Mouse (Mus musculus) forebrain, embryonic 11.5 days (tissue): Measurements from ENCODE around the gene Nat8f3. TPM values are rescaled to one million over a fixed set of nuclear protein-coding genes. Genes with fewer than 3 reads are reported as not detected.
"Not testable (repeated sequence)": the region's sequence is repeated elsewhere in the genome, so short reads cannot be mapped to it uniquely, and the experiment has no call there.

Source experiments
- ATAC-seq: fragments of 200-750 bp; cut with Nextera tagmentation; replicated peaks from 2 replicates; pipeline ENCODE4 v1.8.0; 2017; ENCODE audit warnings: moderate TSS enrichment; ENCODE audit not compliant: low FRiP score
- DNase-seq: peaks from one replicate; pipeline ENCODE4 v3.0.0-alpha.2; 2017; ENCODE audit warnings: low spot score
- H3K27ac ChIP-seq: fragments of 300-500 bp; sonication (generic); 2 replicates; pipeline ENCODE4 v1.5.1; 2014; ENCODE audit warnings: low read depth, low read length
- H3K27me3 ChIP-seq: fragments of 300-500 bp; sonication (generic); 2 replicates; pipeline ENCODE4 v1.6.1; 2014; ENCODE audit warnings: mild to moderate bottlenecking, low read length, mixed read lengths; ENCODE audit not compliant: control insufficient read depth, insufficient read depth
- H3K36me3 ChIP-seq: fragments of 300-500 bp; sonication (generic); 2 replicates; pipeline ENCODE4 v1.6.1; 2014; ENCODE audit warnings: mild to moderate bottlenecking, low read length, moderate library complexity, mixed read lengths; ENCODE audit not compliant: control insufficient read depth, insufficient read depth
- H3K4me1 ChIP-seq: fragments of 300-500 bp; sonication (generic); replicated peaks from 2 replicates; pipeline ENCODE4 v1.6.1; 2014; ENCODE audit warnings: low read length, mixed read lengths; ENCODE audit not compliant: control insufficient read depth, insufficient read depth
- H3K4me2 ChIP-seq: fragments of 300-500 bp; sonication (generic); 2 replicates; pipeline ENCODE4 v1.6.1; 2014; ENCODE audit warnings: low read depth, mild to moderate bottlenecking, low read length, moderate library complexity, mixed read lengths; ENCODE audit not compliant: severe bottlenecking
- H3K4me3 ChIP-seq: fragments of 300-500 bp; sonication (generic); 2 replicates; pipeline ENCODE4 v1.5.1; 2014; ENCODE audit warnings: low read depth, low read length
- H3K9ac ChIP-seq: fragments of 300-500 bp; sonication (generic); 2 replicates; pipeline ENCODE4 v1.6.1; 2014; ENCODE audit warnings: low read length
- H3K9me3 ChIP-seq: fragments of 300-500 bp; sonication (generic); 2 replicates; pipeline ENCODE4 v1.6.1; 2016; ENCODE audit warnings: low read length, mixed read lengths; ENCODE audit not compliant: control insufficient read depth
- WGBS: fragments of 180-500 bp; shearing (Covaris S2); extraction: QIAGEN DNeasy Blood & Tissue Kit; methylation state at CpG from one replicate; pipeline ENCODE4 v1.1.7; 2014; 5-methylcytosine and 5-hydroxymethylcytosine counted together
- microRNA-seq: library from miRNA; unstranded; fragments of <30 nt; microRNA quantifications from one replicate; pipeline ENCODE4, GENCODE M21; 2016; ENCODE audit not compliant: insufficient number of aligned reads
- polyA plus RNA-seq: library from polyadenylated mRNA; unstranded; fragments of >200 nt; fragmentation: Nextera tagmentation; extraction: Ambion mirVana; gene quantifications from 2 replicates; pipeline ENCODE4 v1.2.1, GENCODE M21; 2014

The Nat8f3 gene
- polyA plus RNA-seq, 1 experiment from 2014 or later: 0.57 TPM

DNA sequence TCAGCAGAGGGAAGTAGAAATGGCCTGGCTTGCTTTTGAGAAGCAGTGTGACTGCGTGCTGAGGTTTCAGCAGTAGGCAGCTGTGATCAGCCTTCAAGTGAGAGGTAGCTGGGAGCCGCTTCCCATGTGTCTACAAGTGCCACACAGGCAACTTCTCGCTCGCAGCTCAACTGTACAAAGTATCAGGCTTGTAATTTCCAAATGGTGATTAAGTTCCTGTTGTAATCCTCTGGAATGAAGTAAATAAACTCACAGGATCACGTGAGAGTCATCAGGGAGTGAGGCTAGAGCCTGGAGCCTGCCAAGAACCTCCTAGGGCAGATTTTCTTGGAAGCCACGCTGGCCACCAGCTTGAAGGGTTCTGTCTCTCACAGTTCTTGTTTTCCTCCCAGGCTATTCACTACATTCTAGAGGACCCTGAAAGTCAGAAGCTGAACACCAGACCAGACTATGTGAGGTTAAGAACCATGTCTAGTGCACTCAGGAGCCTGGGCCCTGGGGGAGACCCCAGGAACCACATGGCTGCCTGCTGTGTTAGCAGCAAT, 9.8 kb downstream of the Nat8f3 start:
- H3K4me3 ChIP-seq, H3K27ac ChIP-seq, H3K4me1 ChIP-seq, H3K27me3 ChIP-seq, DNase-seq, ATAC-seq, H3K36me3 ChIP-seq, H3K9ac ChIP-seq, H3K4me2 ChIP-seq, H3K9me3 ChIP-seq: not testable (repeated sequence)
- 64% methylated on average over 3 of the region's 6 CpGs for WGBS

DNA sequence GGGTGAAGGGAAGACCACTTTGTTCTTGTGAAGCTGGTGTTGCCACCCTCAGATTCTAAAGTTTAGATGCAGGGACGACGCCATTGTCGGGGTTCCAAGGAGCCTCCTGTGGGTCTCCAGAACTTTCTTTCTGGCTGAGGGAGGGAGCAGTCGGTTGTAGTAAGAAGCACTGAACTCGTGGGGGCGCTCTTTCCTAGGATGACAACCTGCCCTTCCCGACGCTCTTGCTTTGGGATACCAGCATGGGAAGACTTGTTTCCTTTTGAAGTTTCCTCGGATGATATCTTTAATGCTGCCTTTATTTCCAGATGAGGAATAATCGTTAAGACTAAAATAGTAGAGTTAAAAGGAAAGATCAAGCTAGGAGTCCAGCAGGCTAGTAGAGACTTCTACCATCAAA, 52.4 kb downstream of the Nat8f3 start, which contains the start of gene Nat8f7:
Gene Nat8f7, minus strand, starts transcription at position 101 of the 400 bp plus-strand sequence.
- ATAC-seq, H3K4me3 ChIP-seq, DNase-seq, H3K36me3 ChIP-seq, H3K4me1 ChIP-seq, H3K27me3 ChIP-seq, H3K9ac ChIP-seq, H3K9me3 ChIP-seq, H3K4me2 ChIP-seq, H3K27ac ChIP-seq: not testable (repeated sequence)
- WGBS: 76% methylated on average over 9 of the region's 10 CpGs

DNA sequence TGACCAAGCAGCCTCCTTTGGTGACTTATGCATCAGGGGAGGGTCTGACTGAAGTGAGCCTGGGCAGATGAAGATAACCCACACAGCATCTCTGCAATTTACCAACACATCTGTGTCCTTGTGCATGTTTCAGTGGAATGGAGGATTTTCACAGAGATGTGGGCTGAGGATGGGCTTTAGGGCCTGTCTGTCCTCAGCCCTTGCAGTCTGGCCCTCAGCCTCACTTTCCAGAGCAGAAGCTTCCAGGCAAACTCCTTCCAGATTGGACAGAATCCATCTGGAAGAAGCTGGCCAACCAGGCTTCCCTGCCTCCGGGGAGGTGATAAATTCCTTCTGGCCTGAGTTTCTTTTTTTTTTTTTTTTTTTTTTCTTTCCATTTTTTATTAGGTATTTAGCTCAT, 55.9 kb downstream of the Nat8f3 start:
- H3K4me1 ChIP-seq, H3K9ac ChIP-seq, DNase-seq, H3K27ac ChIP-seq, H3K4me3 ChIP-seq, H3K36me3 ChIP-seq, H3K27me3 ChIP-seq, H3K9me3 ChIP-seq, H3K4me2 ChIP-seq, ATAC-seq: not testable (repeated sequence)
- WGBS: no CpG with 5 or more reads among the region's 1 CpGs

DNA sequence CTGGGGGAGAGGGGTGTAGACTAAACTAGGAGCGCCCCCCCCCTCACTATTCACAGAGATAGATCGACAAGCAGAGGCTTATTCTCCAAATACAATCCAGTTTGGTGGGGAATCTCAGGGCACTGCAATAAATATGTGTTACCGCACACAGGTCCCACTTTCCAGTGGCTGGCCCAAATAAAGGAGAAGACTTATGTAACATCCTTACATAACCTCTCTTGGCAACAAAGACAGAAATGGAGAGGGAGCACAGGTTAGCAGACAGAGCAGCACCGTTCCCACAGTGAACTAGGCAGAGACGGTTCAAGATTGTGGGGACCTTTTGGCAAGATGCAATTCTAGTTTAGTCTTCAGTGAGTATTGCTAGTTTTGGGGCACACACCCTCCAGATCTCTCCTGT, 56.3 kb downstream of the Nat8f3 start:
- not testable (repeated sequence) for H3K4me1 ChIP-seq, H3K9me3 ChIP-seq, H3K27ac ChIP-seq, H3K27me3 ChIP-seq, H3K9ac ChIP-seq, ATAC-seq, H3K4me2 ChIP-seq, H3K36me3 ChIP-seq, DNase-seq, H3K4me3 ChIP-seq
- WGBS: 96% methylated on average over 5 of the region's 5 CpGs

DNA sequence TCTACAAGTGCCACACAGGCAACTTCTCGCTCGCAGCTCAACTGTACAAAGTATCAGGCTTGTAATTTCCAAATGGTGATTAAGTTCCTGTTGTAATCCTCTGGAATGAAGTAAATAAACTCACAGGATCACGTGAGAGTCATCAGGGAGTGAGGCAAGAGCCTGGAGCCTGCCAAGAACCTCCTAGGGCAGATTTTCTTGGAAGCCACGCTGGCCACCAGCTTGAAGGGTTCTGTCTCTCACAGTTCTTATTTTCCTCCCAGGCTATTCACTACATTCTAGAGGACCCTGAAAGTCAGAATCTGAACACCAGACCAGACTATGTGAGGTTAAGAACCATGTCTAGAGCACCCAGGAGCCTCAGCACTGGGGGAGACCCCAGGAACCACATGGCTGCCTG, 63.6 kb downstream of the Nat8f3 start:
- H3K4me2 ChIP-seq, DNase-seq, H3K9ac ChIP-seq, H3K4me1 ChIP-seq, ATAC-seq, H3K9me3 ChIP-seq, H3K4me3 ChIP-seq, H3K36me3 ChIP-seq, H3K27ac ChIP-seq, H3K27me3 ChIP-seq: not testable (repeated sequence)
- WGBS: 80% methylated on average over 2 of the region's 4 CpGs

Small RNA genes within 50 kb of the gene (microRNA-seq; reads per million reads assigned to microRNA genes)
- gene Gm27317 (not detected), gene Mir6375 (not detected)

Other genes starting within 250 kb of the Nat8f3 start
- gene Alms1, start 178.2 kb downstream of the Nat8f3 start, polyA plus RNA-seq: 11.8 and 13.5 TPM in 2 replicates
- not detected in 2 replicates for gene Nat8f7, start 52.5 kb downstream of the Nat8f3 start, polyA plus RNA-seq
- not detected in 2 replicates for gene Nat8f6, start 55.2 kb upstream of the Nat8f3 start, polyA plus RNA-seq
- not detected in 2 replicates for gene Nat8f5, start 55.2 kb upstream of the Nat8f3 start, polyA plus RNA-seq
- gene Nat8, start 66.3 kb upstream of the Nat8f3 start, polyA plus RNA-seq: not detected in 2 replicates
- not detected in 2 replicates for gene Nat8f2, start 103.4 kb upstream of the Nat8f3 start, polyA plus RNA-seq
- gene Nat8f4, start 139.1 kb upstream of the Nat8f3 start, polyA plus RNA-seq: 7.0 and 7.5 TPM in 2 replicates
- gene Tprkb, start 146.1 kb upstream of the Nat8f3 start, polyA plus RNA-seq: 31.2 and 32.1 TPM in 2 replicates
- 4.5 and 4.6 TPM in 2 replicates for gene Nat8f1, start 149.9 kb upstream of the Nat8f3 start, polyA plus RNA-seq
- 45.0 and 56.1 TPM in 2 replicates for gene Dusp11, start 195.9 kb upstream of the Nat8f3 start, polyA plus RNA-seq